Mouse (Mus musculus): ENCODE results near the gene Pip4k2a.

The Pip4k2a gene

DNA sequence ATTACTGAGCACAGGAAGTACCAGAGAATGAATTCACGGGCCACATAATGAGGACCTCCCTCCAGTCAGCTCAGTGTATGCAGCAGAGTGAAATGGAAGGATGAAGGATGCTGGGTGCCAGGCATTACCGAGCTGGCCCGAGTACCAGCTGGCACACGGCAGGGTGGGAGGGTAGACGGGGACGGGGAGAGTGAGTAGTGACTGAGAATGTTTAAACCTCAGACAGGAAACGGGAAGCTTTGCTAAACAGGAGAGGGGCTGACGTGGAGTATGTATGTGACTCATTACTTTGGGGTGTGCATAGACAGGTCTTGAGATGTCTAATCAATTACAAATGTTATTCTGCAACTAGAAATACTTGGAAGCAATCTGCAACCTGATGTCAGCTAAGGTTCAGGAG lies 69.7 kb downstream of the Pip4k2a start:
- peak; percentile 58 for DNase-seq (ENCODE audit: low read depth, low spot score)

DNA sequence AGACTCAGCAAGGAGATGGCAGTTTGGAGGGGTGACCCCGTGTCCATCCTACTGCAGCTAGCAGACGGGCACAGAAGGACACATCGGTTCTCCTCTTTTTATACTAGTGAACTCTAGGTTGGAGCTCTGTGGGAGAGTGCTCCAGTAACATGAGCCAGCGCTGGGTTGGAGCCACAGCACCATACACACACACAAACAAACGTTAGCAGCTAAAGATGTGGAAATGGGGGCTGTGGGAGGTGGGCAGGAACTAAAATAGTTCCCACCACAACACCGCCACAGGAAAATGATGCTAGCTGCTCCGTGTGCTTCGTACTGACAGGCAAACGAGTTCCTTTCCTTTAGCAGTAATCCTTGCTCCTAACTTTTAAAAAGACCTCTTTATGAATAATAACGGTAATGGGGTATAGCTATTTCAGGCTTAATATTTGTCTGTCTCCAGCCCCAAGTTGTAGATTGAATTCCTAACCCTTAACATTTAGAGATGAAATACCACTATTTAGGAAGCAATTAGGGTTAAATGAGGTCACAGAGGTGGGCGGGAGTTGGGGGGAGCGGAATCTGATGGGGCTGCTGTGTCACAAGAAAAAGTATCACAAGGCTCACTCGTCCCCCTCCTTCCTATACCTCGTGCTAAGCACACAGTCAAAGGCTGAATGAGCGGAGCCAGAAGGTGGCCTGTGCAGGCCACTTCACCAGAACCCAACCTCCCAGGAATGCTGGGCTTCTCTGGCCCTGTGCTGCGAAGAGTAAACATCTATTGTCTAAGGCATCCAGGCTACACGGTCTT lies 73.9 kb downstream of the Pip4k2a start:
- no peak for DNase-seq (ENCODE audit: low read depth, low spot score)

DNA sequence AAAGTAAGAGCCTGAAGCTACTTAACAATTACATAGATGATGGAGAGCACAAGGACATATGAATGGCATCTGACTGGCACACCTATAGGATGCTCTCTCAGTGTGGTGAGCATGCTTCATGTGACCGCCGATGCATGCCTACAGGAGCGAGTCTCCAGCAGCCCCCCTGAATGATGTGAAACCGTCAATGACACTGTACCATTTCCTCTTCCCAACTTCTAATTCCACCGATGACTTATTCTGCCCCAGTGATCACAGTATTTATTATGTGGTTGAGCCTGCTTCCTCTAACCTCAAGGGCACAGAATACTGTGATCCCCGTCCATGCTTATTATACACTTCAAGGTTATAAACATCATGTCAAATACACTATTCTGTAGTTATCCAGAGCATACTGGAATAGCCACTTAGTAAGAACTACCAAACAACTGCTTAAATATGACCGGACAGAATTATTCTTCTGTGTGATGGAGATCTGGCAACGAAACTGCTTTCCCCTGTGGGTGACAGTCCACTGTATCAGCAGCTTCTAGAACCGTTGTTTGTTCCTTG lies 74.8 kb downstream of the Pip4k2a start:
- no peak for DNase-seq (ENCODE audit: low read depth, low spot score)

DNA sequence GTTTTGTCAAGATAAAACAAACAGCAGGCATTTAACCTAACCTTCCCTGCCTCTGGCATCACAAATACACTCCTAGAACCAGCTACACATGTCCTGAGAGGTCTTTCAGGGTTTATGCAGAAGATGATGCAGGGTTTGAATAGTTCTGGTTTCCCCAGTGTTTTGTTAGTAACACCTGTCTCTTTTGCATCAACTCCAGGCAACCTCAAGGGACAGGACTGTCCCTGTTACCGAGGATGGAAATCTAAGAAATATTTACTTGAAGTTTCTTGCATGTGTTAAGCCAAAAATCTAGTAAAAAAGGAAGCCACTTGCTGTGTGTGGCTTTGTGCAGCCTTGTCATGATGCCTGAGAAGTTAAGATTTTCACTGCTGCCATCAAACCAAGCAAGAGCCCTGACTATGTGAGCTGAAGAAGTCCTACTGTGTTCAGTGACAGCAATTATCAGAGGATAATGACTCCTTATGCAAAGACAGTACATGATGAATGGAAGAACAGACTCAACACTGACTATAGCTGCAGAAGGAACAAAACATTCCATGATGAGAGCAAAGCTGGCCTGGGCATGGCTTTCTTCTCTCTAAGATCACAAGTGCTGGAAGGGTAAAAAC lies 76.3 kb downstream of the Pip4k2a start:
- no peak for DNase-seq (ENCODE audit: low read depth, low spot score)

DNA sequence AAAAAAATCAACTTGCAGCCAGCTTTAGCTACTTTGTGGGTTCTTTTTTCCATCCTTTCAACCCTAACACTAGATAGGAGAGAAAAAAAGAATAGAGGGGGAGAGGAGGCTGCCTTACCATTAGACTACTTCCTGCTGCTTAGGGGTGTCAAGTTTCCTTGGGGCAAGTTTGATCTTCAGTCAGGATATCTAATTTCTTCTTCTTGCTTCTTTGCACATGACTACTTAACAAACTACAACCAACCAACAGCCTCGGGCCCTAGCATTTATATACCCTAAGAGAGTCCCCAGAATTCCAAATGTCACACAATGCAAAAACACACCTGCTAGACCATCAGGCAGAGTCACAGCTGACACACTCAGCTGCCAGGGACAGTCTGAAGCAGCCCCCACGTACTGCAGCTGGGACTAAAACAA lies 77.5 kb downstream of the Pip4k2a start:
- no peak for DNase-seq (ENCODE audit: low read depth, low spot score)

DNA sequence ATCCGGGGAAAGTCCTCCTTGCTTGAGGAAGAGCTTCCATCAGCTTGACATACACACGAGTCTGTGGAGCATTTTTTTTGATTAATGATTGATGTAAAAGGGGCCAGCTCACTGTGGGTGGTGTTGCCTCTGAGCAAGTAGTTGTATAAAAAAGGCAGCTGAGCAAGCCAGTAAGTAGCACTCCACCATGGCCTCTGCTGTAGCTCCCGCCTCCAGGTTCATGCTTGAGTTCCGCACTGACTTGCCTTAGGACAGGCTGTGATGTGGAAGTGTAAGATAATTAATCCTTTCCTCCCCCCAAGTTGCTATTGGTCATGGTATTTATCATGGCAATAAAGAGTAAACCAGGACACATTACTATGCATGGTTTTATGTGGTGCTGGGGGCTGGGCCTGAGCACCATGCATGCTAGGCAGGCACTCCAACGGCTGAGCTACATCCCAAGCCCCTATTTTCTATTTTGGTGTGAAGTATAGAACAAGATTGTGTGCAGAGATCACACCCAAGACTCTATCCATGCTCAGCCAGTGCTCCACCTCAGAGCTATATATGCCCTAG lies 78.0 kb downstream of the Pip4k2a start:
- DNase-seq (ENCODE audit: low read depth, low spot score): no peak

DNA sequence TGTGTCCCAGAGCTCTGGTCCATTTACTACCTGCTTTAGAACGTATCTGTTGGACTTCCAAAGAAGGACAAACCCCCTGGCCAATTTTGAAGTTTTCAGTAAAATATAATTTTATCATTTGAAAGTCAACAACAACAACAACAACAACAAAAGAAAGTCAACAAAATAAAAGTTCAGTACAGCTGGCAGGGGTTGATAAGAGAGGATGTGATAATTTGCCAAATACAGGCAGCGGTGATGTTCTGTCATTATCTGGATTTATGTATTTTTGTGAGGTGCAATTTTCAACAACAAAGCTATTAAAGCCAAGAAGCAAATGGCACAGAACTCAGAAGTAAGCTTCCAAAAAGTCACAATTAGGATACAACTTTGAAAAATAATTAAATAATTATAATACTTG lies 80.1 kb downstream of the Pip4k2a start:
- no peak for DNase-seq (ENCODE audit: low read depth, low spot score)

DNA sequence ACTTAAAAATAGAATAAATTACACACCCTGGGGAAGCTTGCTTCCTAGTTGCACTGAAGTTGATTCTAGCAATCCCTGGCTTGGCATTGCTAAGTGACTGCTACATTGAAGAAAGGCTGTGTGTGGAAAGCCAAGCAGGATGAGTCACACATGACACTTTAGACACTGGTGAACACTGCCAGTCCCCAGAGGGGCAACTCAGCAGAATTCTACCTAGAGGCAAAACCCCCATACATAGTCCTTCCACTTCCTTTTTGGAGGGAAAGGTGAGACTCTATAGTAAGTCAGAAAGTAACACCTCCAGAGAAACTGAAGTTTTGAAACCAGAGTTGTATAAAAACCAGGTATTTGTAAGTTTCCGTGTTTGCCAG lies 80.6 kb downstream of the Pip4k2a start:
- peak; percentile 81 for DNase-seq (ENCODE audit: low read depth, low spot score)

DNA sequence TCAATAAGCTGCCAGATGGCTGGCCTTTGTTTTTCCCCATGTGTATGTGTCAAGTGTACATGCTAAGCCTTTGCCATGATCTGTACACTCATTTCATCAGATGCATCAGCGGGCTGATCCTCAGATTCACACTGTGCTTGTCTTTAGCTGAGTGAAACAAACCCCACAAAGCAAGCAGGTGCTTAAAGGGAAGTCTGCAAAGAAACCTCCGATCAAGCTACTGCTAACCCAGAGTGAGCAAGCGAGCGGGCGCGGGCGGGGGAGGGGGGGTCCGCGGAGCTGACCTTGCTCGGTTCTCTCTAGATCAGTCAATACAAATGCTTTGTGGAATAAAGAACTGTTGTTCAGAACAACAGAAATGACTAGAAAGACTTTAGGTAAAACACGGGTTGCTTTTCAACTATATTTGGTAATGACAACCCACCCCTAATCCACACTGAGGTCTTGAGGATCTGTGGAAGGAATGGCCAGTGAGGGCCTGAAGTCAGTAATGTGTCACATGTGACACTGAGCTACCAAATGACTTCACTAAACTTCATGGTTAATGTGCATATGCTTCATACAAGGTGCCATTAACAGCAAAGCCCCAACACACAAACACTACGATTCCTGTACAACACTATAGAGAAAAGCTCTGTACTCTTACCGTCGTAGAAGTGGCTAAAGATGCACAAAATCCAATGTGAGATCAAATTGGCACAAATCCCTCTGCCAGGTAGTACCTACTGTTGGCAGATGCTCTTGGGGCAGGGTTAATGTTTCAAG lies 81.1 kb downstream of the Pip4k2a start:
- no peak for DNase-seq (ENCODE audit: low read depth, low spot score)

DNA sequence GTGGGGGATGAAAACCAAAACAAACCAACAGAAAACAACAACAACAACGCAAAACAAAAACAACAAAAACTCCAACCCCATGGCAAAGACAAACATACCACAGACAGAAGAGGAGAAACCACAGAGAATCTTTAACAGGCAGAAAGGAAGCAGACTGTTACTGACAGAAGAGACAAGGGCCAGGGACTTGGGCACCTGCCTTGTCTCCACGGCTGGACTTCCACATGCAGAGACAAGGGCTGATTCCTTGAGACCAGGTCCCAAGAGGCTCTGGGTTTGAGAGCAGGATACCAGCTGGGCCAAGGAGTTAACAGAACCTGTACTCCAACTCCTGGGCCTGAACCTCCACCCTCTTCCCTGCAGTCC lies 81.9 kb downstream of the Pip4k2a start:
- no peak for DNase-seq (ENCODE audit: low read depth, low spot score)

DNA sequence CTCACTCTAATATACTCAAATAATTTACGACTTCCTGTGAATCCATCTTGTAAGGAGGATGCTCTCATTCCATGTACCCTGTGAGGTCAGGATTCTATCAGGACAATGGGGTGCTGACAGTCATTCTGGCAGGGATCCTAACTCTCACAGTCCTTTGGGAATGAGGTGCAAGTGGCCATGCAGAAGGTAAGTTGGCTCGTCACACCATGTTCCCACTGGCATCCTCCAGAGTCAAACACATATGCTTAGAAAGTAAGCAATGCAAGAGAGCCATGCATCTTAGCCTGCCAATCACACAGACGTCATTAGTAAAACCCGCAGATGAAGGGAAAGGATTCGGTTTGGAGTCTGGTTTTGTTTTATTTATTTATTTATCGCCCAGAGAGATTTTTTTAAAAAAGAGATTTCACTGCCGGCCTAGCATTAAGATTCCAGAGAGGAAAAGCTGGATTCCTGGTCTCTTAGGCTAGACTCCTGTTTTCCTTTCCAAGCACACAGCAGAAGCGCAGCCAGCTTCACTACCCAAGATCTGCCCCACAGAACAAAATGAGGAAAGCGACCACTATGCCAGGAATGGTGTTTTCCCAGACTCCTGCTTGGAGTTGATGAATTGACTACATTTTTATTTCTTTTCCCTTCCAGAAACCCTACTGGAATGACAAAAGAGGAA lies 82.4 kb downstream of the Pip4k2a start:
- DNase-seq (ENCODE audit: low read depth, low spot score): no peak

DNA sequence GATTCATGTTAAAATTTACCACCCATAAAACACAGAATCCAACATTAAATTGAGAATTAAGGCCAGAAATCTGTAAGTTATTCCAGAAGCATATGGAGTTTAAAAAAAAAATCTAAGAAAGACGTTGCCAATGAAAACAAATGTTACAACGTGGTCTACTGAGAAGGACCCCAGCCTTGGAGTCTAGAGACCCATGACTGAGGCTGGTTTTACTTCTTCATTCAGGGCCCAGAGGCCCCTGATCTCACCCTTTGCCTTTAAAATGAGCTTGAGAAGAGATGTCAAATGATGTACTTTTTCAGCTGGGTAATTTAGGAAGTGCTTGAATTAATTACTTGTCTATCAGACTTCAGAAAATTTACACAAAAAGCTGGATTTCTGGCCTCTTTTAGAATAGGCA lies 83.2 kb downstream of the Pip4k2a start:
- no peak for DNase-seq (ENCODE audit: low read depth, low spot score)

DNA sequence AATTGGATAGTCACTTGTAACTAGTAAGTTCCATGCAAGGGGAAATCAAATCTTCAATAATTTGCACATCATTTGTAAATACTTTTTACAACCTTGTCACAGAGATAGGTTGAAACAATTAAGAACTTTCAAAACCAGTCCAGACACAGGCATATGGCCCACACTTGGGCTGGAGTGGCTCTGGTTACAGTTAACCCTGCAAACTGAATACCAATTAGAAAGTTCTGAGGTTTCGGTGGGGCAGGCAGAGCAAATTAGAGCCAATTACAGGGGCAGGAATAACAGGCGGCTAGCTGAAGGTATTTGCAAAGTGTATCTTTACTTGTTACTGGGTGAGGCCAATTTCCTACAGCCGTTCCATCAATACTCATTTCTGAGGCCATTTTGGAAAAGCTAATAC lies 84.3 kb downstream of the Pip4k2a start:
- no peak for DNase-seq (ENCODE audit: low read depth, low spot score)

DNA sequence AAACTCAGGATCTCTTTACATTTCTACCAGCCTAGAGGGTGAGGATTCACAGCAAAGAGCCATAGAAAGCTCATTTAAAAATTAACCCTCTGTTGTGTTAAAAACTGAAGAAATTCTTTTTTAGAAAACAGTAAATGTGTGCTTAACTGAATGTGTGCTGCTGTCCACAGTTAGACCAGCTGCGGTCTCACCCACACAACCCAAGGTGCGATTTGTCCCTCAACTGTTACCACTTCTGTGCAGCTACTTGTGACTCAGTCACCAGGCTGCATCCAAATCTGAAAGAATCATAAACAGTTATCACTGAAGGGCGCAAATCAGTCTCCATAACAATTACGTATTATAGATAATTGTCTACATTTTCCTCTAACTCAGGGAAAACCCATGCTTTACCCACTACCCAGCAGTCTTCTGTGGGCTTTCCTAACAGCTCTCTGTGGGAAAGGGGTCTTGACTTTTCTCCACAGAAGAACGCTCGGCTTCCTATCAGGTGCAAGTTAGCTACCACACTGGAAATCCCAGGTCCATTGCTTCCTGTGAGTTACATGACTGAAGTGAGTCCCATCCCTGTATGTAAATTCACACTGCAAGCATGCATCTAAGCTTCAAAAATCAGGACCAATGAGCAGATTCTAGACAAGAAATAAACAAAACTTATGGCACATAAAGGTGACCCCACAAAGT lies 86.5 kb downstream of the Pip4k2a start:
- no peak for DNase-seq (ENCODE audit: low read depth, low spot score)

DNA sequence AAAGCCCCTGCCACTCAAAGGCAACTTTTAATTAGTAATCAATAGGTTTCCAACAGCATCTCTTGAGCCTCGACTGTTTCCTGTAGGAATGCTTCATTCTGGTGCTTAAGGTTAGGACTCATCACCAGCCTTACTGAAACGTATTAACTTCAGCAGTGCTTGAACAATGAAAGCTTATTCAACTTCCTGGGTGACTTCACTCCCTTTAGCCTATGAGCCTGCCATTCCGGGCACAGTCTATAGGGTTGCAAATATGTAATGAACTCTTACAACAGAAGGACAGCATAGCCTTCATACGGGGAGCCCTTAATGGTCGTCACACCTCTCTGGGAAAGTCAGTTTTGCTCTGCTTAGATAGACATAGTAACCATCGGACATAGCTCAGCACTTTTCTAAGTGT lies 87.7 kb downstream of the Pip4k2a start:
- no peak for DNase-seq (ENCODE audit: low read depth, low spot score)

DNA sequence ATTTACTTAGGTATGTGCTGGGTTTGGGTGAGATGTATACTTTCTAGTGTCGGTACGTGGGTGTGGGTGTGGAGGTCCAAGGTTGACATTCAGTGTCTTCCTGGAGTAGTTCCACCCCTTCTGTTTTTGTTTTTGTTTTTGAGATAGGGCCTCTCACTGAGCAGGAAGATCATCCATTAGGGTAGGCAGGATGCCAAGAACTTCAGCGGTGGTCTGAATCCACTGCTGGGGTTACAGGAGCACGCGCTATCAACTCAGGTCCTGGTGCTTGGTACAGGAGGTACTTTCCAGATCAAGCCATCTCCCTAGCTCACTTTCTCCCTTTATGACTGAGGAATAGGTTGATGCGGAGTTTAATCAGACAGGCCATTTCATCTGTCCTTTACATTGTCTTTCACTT lies 88.2 kb downstream of the Pip4k2a start:
- DNase-seq (ENCODE audit: low read depth, low spot score): no peak

DNA sequence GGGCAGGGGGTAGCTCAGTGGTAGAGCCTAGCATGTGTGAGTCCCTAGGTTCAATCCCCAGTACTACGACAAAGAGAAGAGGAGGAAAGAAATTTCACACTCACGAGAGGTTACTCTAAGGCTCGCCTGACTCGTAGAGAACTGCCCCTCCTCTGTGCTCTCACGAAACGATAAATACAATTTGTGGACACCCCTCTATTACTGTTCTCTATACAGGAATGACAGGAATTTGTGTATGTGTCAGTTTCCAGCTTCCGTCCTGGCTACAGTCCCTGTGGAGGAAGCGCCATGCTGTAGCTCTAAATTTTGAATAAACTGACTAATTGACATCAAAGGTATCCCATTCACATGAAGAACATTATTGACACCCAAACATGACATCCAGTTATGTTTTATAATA lies 90.7 kb downstream of the Pip4k2a start:
- no peak for DNase-seq (ENCODE audit: low read depth, low spot score)

DNA sequence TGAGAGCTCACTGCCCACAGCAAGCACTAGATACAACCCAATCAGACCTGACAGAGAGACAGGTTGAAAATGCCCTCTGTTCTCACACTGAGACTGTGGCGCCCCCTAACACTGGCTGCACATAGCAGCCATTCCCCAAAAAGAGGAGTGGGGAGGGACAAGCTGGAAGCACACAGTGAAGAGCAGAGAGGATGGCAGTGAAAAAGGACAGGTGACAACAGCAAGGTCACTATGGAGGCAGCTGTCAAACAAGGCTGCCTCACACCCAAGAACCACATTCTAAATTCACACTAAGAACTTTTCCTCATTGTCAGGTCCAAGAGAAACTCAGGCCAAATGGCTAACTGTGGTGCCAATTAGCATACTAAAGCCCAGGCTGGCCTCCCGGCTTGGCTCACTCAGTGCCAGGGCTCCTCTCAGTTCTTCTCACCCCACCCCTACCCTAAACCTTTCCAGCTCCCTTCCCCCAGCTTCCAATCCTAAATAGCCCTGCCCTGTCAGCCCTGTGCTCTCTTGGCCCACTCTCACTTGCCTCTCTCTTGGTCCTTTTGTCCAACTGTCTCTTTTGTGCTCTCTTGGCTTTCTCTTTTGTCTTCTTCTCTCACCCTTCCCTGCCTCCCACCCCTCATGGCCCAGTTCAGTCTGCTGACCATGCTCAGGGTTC lies 91.4 kb downstream of the Pip4k2a start:
- no peak for DNase-seq (ENCODE audit: low read depth, low spot score)

DNA sequence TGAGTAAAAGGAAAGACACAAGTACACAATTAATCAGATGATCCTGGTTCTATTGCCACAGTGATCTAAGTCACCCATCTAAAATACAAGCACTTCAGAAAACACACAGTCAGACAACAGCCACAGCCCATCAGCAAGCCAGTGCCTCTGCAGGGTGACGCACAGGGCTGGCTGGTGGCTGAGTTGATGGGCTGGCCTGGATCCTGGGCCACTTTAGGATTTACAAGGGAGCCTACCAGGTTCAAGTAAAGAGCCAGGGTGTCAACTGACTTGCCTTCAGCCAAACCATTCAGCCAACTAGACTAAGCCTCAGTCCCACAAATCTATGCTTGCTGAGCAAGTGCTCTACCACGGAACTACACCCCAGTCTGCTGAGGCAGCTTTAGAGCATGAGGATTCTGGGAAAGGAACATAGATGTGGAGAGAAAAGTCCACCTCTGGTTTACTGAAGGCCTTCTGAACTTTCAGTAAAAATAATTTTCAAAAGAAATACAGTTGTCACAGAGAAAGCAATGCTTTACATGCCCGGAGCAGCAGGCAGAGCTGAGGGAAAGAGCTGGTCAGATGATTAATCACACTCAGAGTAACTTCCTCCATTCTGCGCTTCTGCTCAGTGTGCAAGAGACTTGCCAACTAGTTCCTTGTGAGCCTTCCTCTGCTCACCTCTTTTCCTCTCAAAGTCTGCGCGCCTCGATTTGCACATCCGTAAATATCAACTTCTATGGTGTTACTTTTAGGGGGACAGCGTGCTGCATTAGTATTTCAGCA lies 94.4 kb downstream of the Pip4k2a start:
- no peak for DNase-seq (ENCODE audit: low read depth, low spot score)

DNA sequence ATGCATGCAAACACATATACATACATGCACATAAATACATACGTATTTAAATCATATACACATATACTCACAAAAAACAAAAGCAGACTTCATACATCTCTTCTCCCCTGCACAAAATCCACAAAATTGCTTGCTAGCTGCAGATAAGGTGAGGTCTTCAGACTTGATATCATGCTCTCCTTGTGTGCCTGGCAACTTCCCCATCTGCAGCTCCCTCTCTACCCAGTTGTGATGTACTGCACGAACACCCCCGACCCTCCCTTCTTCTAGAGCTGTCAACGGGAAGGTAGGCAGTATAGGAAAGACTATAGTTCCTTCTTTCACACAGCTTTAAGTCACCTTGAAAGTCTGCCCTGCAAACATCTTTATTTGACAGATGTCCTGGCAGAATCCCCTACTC lies 96.8 kb downstream of the Pip4k2a start:
- DNase-seq (ENCODE audit: low read depth, low spot score): no peak
